Mouse (Mus musculus) liver, embryonic 16.5 days (tissue): ENCODE data around the gene Filip1. TPM values are rescaled to one million over a fixed set of nuclear protein-coding genes. Genes with fewer than 3 reads are reported as not detected.

ENCODE experiments used
- ATAC-seq: fragments of 200-750 bp; cut with Nextera tagmentation; 2 replicates; pipeline ENCODE4 v1.8.0; 2017; ENCODE audit warnings: low read depth, mild to moderate bottlenecking, moderate number of reproducible peaks, moderate library complexity
- H3K27ac ChIP-seq: fragments of 300-500 bp; sonication (generic); 2 replicates; pipeline ENCODE4 v1.5.1; 2014; ENCODE audit warnings: mild to moderate bottlenecking, low read length
- H3K27me3 ChIP-seq: fragments of 300-500 bp; sonication (generic); 2 replicates; pipeline ENCODE4 v1.6.1; 2014; ENCODE audit warnings: low read depth, low read length, mixed read lengths; ENCODE audit not compliant: control insufficient read depth, insufficient read depth
- H3K36me3 ChIP-seq: fragments of 300-500 bp; sonication (generic); 2 replicates; pipeline ENCODE4 v1.6.1; 2014; ENCODE audit warnings: mild to moderate bottlenecking; ENCODE audit not compliant: control insufficient read depth, insufficient read depth
- H3K4me1 ChIP-seq: fragments of 300-500 bp; sonication (generic); 2 replicates; pipeline ENCODE4 v1.6.1; 2014; ENCODE audit warnings: low read depth, low read length, mixed read lengths; ENCODE audit not compliant: control insufficient read depth
- H3K4me2 ChIP-seq: fragments of 300-500 bp; sonication (generic); 2 replicates; pipeline ENCODE4 v1.6.1; 2014; ENCODE audit warnings: low read depth, low read length, mixed read lengths
- H3K4me3 ChIP-seq: fragments of 300-500 bp; sonication (generic); 2 replicates; pipeline ENCODE4 v1.5.1; 2014; ENCODE audit warnings: low read depth, mild to moderate bottlenecking, low read length
- H3K9ac ChIP-seq: fragments of 300-500 bp; sonication (generic); 2 replicates; pipeline ENCODE4 v1.6.1; 2014; ENCODE audit warnings: low read depth, low read length
- H3K9me3 ChIP-seq: fragments of 300-500 bp; sonication (generic); replicated peaks from 2 replicates; pipeline ENCODE4 v1.6.1; 2016; ENCODE audit warnings: low read length; ENCODE audit not compliant: control insufficient read depth
- WGBS: fragments of 180-500 bp; shearing (Covaris S2); extraction: QIAGEN DNeasy Blood & Tissue Kit; methylation state at CpG from one replicate; pipeline ENCODE4 v1.1.7; 2014; ENCODE audit not compliant: insufficient replicate concordance; 5-methylcytosine and 5-hydroxymethylcytosine counted together
- polyA plus RNA-seq: library from polyadenylated mRNA; unstranded; fragments of >200 nt; fragmentation: Nextera tagmentation; extraction: Ambion mirVana; gene quantifications from 2 replicates; pipeline ENCODE4 v1.2.1, GENCODE M21; 2015

Gene Filip1
- polyA plus RNA-seq, 1 experiment from 2014 or later, result 0.53 TPM

GRCm38 (mm10) chr9:79919303-79919721 lies 93.3 kb downstream of the Filip1 start:
- no peak overlapping the region for H3K27ac ChIP-seq
- H3K36me3 ChIP-seq, result no peaks in the 10 kb centered on the region
- no peaks in the 10 kb centered on the region for H3K9me3 ChIP-seq
- no peak overlapping the region for H3K9ac ChIP-seq
- no peaks in the 10 kb centered on the region for H3K27me3 ChIP-seq
- WGBS, result 10% methylated on average over 7 of the region's 7 CpGs
- H3K4me2 ChIP-seq, result no peak overlapping the region
- H3K4me3 ChIP-seq, result no peak overlapping the region
- no peaks in the 10 kb centered on the region for H3K4me1 ChIP-seq
- ATAC-seq, result no peak

- no peak overlapping the region for H3K27ac ChIP-seq
- no peaks in the 10 kb centered on the region for H3K36me3 ChIP-seq
- H3K4me1 ChIP-seq, result no peaks in the 10 kb centered on the region
- H3K27me3 ChIP-seq, result no peaks in the 10 kb centered on the region
- no peak overlapping the region for H3K4me3 ChIP-seq
- 39% methylated on average over 10 of the region's 10 CpGs for WGBS
- H3K9ac ChIP-seq, result no peak overlapping the region
- ATAC-seq, result no peak
- no peaks in the 10 kb centered on the region for H3K9me3 ChIP-seq
- H3K4me2 ChIP-seq, result no peak overlapping the region
Measured at GRCm38 (mm10) chr9:79918325-79919117, 94.1 kb downstream of the Filip1 start.

- Histone ChIP-seq H3K4me2 (no peak overlapping the region), H3K27me3 (no peaks in the 10 kb centered on the region), H3K9me3 (no peaks in the 10 kb centered on the region), H3K27ac (no peak overlapping the region), H3K9ac (no peak overlapping the region), H3K4me1 (no peaks in the 10 kb centered on the region), H3K4me3 (no peak overlapping the region), H3K36me3 (no peaks in the 10 kb centered on the region)
- 20% methylated on average over 4 of the region's 4 CpGs for WGBS
- ATAC-seq, result no peak
Measured at GRCm38 (mm10) chr9:79914276-79914675, 98.4 kb downstream of the Filip1 start.

GRCm38 (mm10) chr9:79912971-79913370 lies 99.7 kb downstream of the Filip1 start:
- no peak overlapping the region for H3K4me3 ChIP-seq
- no peak overlapping the region for H3K27ac ChIP-seq
- no peaks in the 10 kb centered on the region for H3K36me3 ChIP-seq
- H3K4me1 ChIP-seq, result no peaks in the 10 kb centered on the region
- no peaks in the 10 kb centered on the region for H3K27me3 ChIP-seq
- WGBS, result 70% methylated on average over 5 of the region's 5 CpGs
- no peak for ATAC-seq
- no peak overlapping the region for H3K4me2 ChIP-seq
- H3K9me3 ChIP-seq, result no peaks in the 10 kb centered on the region
- no peak overlapping the region for H3K9ac ChIP-seq

- no peak overlapping the region for H3K4me2 ChIP-seq
- ATAC-seq, result no peak
Measured at GRCm38 (mm10) chr9:79910166-79910565, 102.5 kb downstream of the Filip1 start.

GRCm38 (mm10) chr9:79898815-79899214 lies 113.8 kb downstream of the Filip1 start:
- 32% methylated on average over 3 of the region's 3 CpGs for WGBS
- no peak overlapping the region for H3K4me3 ChIP-seq

More at GRCm38 (mm10) chr9:79910166-79910565, 102.5 kb downstream of the Filip1 start:
- Histone ChIP-seq H3K4me1 (no peaks in the 10 kb centered on the region), H3K4me3 (no peak overlapping the region), H3K9ac (no peak overlapping the region), H3K27me3 (no peaks in the 10 kb centered on the region), H3K27ac (no peak overlapping the region), H3K36me3 (no peaks in the 10 kb centered on the region), H3K9me3 (no peaks in the 10 kb centered on the region)
- 67% methylated on average over 3 of the region's 3 CpGs for WGBS

GRCm38 (mm10) chr9:79894665-79895064 lies 118.0 kb downstream of the Filip1 start:
- no peak overlapping the region for H3K4me3 ChIP-seq
- no peak overlapping the region for H3K9ac ChIP-seq
- ATAC-seq, result no peak
- no peaks in the 10 kb centered on the region for H3K36me3 ChIP-seq
- H3K27me3 ChIP-seq, result no peaks in the 10 kb centered on the region
- WGBS, result 62% methylated on average over 5 of the region's 5 CpGs
- no peaks in the 10 kb centered on the region for H3K9me3 ChIP-seq
- H3K4me1 ChIP-seq, result no peaks in the 10 kb centered on the region
- H3K27ac ChIP-seq, result no peak overlapping the region
- no peak overlapping the region for H3K4me2 ChIP-seq

More at GRCm38 (mm10) chr9:79898815-79899214, 113.8 kb downstream of the Filip1 start:
- H3K36me3 ChIP-seq, result no peaks in the 10 kb centered on the region
- H3K4me1 ChIP-seq, result no peaks in the 10 kb centered on the region
- no peaks in the 10 kb centered on the region for H3K27me3 ChIP-seq
- no peak overlapping the region for H3K4me2 ChIP-seq
- no peak overlapping the region for H3K27ac ChIP-seq
- no peak overlapping the region for H3K9ac ChIP-seq
- no peak for ATAC-seq
- H3K9me3 ChIP-seq, result no peaks in the 10 kb centered on the region

- peak; percentile 56 for ATAC-seq
- Histone ChIP-seq H3K36me3 (no peaks in the 10 kb centered on the region), H3K27ac (no peak overlapping the region), H3K4me3 (no peak overlapping the region), H3K9ac (no peak overlapping the region), H3K4me1 (no peaks in the 10 kb centered on the region), H3K4me2 (no peak overlapping the region), H3K27me3 (no peaks in the 10 kb centered on the region), H3K9me3 (no peaks in the 10 kb centered on the region)
- 38% methylated on average over 4 of the region's 4 CpGs for WGBS
Measured at GRCm38 (mm10) chr9:79893841-79894612, 118.6 kb downstream of the Filip1 start.

GRCm38 (mm10) chr9:79892183-79892582 lies 120.5 kb downstream of the Filip1 start:
- Histone ChIP-seq H3K4me3 (no peak overlapping the region), H3K27me3 (no peaks in the 10 kb centered on the region), H3K9ac (no peak overlapping the region), H3K36me3 (no peaks in the 10 kb centered on the region), H3K27ac (no peak overlapping the region), H3K9me3 (no peaks in the 10 kb centered on the region), H3K4me1 (no peaks in the 10 kb centered on the region), H3K4me2 (no peak overlapping the region)
- no peak for ATAC-seq
- 64% methylated on average over 1 of the region's 1 CpGs for WGBS
